Mouse (Mus musculus) kidney, adult 2 months (tissue): ENCODE results near the gene Lrrc4.

ENCODE experiments used
- CTCF ChIP-seq: fragments of 200-500 bp; conservative IDR thresholded peaks from 2 replicates; pipeline ENCODE4 v1.5.1; 2011; ENCODE audit warnings: low read depth, mild to moderate bottlenecking, control low read depth, low read length, moderate library complexity, mixed read lengths; ENCODE audit not compliant: insufficient read depth, insufficient read length
- POLR2A ChIP-seq: fragments of 200-500 bp; IDR thresholded peaks from one replicate; pipeline ENCODE4 v1.6.1; 2011; ENCODE audit warnings: low read depth, low read length, control low read depth

GRCm38 (mm10) chr6:28855442-28855841, 23.9 kb upstream of the Lrrc4 start:
- no peak for TF ChIP-seq CTCF
- no peak for TF ChIP-seq POLR2A
